Mouse (Mus musculus): ENCODE results near the gene 1700019N19Rik. TPM values are rescaled to one million over a fixed set of nuclear protein-coding genes. Genes with fewer than 3 reads are reported as not detected.

Gene 1700019N19Rik
- under 1 TPM; 0.37 to 0.53 TPM for total RNA-seq (2021)

DNA sequence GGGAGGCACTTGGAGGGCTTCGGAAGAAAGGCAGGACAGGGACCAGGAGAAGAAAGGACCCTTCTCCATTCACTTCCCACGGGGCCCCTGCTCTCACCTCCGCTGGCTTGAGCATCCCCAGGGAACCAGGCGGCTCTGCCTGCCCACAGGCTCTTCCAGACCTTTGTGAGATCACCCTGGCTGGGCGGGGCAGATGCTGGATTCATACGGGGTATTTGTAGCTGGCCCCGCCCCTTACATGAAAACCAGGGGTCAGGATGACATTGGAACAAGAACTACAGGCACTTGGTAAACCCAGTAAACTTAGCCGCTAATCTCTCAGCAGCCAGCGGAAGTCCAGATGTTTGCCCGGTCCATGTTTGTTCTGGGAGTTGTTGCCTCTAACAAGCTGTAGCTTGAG lies at the start of gene 1700019N19Rik:
TSS of gene 1700019N19Rik (minus strand) at position 178 of the 400 bp plus-strand sequence.
- DNase-seq: no peak

DNA sequence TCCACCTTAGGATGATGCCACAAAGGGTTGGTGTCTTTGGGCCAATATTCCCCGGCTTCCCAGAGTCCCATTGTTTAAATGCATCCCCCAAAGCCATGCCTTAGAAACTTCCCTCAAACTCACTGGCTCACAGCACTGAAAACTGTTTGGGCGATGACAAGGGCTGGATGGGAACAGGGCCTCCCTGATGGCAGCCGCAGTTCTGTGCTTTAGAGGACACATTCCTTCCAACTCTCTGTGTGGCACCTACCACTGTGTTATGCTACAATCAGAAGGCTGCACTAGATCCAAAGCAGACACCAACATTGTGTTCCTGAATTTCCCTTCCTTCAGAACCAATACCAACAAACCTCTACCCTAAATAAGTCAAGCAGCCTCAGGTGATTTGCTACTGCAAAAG lies 49.3 kb upstream of the 1700019N19Rik start:
- DNase-seq: no peak

DNA sequence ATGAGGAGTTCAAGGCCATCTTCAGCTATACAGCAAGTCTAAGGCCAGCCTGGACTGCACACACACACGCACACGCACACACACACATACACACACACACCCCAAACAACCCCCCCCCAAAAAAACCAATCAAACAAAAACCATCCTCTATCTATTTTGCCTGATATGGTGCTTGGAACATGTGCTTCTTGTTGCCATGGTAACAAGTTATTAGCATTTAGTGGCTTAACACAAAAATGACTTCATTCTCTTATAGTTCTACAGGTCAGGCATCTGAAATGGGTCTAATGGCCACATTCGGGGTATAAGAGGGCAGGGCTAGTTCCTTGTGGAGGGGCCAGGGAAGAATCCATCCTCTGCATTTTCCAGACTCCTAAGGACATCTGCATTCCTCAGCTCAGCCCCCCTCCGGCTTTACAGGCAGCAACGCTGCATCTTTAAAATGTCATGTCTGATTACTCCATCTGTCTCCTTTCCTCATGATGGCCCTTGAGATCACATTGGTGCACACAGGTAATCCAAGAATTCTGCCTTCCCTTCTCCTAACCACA lies 46.5 kb upstream of the 1700019N19Rik start:
- DNase-seq: no peak

DNA sequence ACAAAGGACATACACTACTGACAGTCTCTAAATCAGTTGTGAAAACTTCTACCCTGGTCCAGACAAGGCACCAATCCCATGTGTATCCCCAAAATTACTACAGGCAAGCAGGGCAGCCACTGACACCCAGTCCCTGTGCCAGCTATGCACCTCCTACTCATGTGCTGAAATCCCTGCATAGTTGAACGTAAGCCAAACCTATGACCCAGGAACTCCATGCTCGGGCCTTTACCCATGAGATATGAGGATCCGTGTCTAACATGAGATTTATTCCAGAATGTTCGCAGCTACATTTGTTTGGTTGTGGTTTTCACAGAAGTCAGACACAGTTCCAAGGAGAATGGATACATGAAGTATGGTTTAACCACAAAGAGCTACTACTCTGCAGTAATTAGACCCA lies 45.5 kb upstream of the 1700019N19Rik start:
- no peak for DNase-seq

DNA sequence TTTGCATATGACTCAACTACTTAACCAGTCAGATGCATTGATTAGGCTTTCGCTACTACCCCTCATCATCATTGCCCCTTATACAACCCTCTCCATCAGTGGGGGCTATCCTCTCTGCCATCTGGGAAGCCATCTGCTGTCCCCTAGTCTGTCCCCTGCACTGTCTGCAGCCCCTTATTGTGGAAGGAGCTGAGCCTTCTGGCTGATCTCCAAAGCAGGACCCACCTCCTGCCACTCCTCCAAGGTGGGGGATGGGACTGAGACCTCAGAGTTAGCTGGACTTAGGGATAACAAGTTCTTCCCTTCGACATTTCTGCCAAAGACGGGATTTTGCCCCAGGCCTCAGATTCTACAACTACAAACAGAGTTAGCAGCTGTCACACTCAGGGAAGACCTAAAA lies 45.1 kb upstream of the 1700019N19Rik start:
- no peak for DNase-seq

DNA sequence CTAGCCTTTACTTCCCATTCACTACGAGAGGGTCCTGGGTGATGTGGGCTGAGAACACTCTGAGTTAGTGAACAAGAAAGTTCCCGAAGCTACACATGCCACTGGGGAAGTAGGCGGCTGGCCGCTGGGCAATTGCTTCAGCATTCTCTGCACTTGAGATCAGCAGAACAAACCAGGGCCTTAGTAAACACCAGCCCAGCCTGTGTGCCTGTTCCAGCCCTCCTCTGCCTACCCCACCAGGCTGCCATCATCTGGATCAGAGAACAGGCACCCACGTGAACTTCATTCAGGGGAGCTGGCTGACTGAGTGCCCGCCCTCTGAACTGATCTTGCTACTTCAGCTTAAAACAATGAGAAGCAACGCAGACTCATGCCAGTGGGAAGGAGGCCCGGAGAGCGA lies 44.4 kb upstream of the 1700019N19Rik start:
- DNase-seq: no peak

DNA sequence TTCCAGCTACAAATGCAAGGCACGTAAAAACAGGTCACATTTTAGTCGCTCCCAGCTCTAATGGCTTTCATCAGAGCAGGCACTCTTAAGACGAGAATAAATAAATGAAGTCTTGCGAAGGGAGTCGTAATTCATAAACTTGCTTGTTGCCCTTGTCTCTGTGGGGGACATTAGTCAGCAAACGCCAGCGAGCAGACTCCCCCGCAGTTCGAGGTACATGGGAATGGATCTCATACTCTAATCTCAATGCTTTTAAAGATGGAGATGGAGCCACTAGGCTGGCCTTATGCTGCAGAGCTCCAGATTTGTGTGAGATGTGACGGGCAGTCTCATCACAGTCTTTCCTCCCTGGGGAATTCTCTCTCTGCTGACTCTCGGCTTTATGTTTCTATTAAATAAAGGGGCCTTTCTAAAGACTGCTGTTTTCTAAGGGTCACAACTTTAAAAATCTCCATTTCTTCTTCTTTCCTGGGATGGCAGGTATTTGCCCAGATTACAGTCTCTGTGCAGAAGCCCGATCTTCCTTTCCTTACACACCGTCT lies 39.4 kb upstream of the 1700019N19Rik start:
- no peak for DNase-seq

DNA sequence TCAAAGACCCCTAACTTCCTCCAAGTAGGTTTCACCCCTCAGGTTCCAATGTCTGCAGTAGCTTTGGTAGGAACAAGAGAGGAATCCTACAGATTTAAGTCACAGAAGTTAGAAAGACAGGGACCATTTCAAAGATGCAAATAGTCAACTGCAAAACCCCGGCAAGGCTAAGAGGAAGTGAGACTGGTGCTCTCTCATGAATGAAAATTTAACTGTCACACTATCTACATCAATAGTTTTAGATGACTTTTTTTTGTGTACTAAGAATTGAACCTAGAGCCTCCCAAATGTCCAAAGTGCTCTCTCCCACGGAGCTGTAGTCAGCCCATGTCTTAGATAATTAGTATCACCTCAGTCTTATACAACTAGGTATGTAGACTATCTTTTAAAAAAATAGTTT lies 38.7 kb upstream of the 1700019N19Rik start:
- no peak for DNase-seq

DNA sequence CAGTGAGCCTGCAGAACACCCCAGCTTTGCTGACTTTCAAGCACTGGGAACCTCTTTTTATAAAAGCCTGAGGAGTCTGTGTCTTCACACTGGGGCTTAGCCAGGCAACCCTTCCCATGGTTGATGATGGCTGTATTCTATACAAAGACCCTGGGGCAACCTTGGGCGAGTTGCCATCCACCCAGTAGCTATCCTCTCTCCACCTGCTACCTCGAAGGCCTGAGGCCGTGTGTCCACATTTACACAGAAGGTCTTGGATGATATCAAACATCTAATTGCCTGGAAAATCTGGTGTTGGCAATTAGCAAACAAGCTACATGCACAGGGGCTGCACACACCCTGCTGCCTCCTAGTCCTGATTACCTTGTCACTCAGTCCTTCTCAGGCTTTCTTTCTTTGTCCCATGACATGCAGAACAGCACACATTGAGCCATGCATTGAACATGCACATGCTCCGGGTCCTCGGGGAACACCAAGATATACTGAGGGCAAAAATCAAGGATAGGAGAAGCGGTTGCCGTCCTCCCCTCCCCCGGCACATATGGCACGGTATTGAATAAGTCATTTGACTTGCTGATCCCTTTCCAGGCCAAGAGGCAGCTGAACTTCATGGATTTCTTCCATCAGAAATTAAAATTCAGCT lies 37.1 kb upstream of the 1700019N19Rik start:
- no peak for DNase-seq

DNA sequence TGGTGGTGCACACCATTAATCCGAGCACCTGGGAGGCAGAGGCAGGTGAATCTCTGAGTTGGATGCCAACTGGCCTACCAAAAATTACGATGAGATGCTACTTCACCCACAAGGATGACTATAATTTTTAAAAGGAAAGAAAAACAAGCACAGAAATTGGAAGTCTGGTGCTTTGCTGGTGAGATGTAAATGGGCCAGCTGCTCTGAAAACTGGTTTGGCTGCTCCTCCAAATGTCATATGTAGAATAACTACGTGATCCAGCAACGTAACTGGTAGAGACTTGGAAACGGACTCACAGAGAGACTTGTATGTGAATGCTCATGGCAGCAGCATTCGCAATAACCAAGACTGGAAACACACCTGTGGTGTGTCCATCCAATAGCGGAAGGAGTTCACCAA lies 35.9 kb upstream of the 1700019N19Rik start:
- DNase-seq: no peak

DNA sequence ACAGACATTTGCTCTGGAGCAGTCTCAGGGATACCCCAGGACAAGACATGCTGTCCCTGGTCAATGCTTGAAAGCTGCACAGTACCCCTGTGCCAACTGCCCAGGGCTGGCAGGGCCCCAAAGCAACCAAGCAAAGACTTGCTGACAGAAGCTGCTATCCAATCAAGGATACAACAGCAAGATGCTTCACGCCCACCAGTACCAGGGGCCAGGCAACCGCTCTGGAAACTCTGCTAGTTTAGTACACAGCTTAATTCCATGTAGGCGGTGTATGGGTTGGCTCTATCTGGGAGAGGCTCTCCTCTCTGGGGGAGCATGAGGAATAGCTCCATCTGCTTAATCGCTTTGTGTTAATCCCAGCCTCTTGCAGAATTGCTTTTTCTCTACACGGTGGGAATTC lies 35.3 kb upstream of the 1700019N19Rik start:
- DNase-seq: peak; percentile 77 to 82

DNA sequence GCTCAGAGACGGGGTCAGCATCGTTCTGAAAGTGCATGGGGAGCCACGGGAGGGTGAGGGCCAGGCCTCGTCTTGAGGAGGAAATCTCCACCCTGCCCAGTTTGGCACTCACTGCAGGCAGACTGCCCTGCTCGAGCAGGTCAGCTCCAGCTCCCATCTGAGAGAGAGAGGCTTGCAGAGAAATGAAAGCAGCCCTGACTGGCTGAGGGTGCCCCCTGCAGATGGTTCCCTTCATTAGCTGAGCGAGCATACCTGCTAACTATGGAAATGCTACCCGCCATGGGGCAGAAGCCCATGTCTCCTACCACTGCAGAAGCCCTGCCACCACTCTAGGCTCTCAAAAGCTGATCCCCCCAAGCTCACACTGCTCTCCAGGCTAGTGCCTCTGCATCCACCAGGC lies 33.4 kb upstream of the 1700019N19Rik start:
- no peak for DNase-seq

DNA sequence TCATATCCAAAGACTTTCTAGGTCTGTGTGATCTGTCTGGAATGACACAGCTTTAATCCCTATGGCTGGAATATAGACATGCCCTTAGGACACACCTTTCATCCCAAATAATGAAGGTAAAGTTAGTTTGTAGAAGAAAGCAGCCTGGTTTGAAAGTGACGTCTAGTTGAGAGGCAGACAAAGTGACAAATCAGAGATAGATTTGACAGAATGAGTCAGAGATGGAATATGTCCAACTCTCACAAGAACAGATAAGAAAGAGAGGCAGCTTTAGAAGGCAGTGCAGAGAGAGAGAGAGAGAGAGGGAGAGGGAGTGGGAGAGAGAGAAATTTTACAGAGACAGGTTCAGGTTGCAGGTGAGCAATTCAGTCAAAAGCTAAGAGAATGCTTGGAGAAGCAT lies 30.1 kb upstream of the 1700019N19Rik start:
- DNase-seq: no peak

DNA sequence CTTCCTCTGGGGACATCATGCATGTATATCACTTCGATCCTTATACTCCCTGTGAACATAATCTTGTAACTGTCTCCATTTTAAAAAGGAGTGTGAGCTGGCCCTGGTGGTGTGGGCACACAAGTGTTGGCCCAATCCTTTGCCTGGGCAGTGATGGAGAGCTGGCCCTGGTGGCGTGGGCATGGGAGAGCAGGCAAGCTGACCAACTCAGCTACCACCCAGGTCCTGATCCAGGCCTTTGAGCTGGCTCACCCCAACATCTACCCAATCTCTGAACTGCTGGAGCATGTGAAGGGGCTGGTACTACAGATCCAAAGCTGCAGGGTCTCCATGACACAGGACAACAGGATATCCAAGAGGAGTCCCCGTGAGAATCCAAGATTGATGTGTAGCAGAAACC lies 29.0 kb upstream of the 1700019N19Rik start:
- DNase-seq: no peak

DNA sequence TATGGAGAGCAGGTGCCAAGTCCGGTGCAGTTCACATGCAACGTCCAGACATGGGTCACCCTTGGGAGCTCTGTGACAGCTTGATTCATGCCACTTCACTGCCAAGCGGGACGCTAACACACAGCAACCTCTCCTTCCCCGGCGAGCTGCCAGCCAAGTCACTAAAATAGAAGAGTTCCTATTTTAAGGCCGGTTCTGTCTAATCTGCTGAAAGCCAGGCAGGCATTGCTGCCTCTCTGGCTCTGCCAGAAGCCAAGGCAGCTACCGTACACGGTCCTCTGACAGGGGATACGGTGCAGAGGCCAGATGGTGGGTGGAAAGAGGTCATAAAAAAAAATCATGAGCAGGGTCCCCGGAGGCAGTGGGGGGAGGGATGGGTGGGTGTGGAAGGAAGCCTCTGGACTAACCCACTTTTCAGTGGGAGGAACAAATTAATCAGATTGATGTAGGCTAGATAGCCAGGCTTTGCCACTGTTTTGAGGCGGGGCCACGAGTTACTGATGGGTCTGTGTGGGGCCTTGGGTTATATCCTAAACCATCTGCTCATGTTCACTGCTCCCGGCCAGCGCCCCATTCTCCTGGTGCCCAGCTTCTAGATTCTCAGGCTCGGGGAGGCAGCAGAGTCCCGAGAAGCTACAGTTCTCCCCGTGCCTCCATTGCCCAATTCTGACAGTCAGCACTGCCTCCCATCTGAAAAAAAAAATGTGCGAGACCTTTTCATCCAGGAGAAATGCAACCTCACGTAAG lies 28.4 kb upstream of the 1700019N19Rik start:
- peak; percentile 58 to 65 for DNase-seq

DNA sequence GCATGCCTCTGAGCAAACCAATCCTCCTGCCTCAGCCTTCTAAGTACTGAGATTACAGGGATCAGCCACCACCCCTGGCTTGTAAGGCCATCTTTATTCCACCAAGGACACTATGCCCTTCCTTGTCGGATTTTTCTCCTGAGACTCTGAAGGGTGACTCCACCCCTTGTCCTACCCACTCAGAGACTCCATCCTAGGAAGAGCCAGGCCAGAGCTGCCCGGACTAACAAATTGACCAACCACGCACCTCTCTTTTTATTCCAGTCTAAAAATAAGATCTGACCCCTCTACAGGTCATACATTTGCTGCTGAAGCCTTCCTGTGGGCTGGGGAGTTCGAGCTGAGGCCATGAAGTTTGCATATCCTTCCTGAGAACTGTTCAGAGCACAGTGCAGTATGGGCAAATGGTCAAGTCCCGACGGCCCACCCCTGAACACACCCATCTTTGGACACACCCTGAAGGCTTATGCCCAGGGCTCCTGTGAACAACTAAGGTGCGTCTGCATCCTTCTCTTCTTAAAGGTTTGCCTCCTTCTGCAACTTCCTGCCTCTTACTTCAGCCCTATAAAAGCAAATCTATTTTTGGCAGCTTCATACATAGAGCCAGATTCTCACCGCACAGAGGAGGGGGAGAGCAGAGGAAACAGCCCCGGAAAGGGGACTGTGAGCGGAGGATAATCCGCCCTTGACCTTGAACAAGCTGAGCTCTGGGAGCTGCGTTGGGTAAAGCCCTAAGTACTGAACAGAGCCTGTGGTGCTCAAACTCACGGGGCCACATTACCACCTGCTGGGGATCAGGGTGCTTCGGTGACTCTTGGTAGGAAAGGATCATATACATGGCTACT lies 24.5 kb upstream of the 1700019N19Rik start:
- DNase-seq: no peak

DNA sequence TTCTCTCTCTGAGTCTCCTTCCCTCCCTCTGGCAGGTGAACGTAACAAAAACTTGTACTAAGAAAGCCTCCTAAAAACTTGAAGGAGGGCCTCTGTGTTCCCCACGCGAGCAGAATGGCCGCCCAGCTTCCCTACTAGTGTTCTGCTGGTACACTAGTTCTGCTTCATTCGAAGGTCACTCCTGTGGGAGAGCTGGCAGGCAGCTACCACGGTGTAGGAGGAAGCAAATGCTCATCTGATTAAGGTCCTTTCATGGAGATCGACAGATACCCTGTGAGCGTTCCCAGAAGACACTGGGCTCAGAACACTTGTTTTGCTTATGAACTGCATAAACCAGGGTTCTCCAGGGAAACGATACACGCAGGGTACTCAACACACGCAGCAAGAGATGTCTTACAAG lies 23.1 kb upstream of the 1700019N19Rik start:
- no peak for DNase-seq

DNA sequence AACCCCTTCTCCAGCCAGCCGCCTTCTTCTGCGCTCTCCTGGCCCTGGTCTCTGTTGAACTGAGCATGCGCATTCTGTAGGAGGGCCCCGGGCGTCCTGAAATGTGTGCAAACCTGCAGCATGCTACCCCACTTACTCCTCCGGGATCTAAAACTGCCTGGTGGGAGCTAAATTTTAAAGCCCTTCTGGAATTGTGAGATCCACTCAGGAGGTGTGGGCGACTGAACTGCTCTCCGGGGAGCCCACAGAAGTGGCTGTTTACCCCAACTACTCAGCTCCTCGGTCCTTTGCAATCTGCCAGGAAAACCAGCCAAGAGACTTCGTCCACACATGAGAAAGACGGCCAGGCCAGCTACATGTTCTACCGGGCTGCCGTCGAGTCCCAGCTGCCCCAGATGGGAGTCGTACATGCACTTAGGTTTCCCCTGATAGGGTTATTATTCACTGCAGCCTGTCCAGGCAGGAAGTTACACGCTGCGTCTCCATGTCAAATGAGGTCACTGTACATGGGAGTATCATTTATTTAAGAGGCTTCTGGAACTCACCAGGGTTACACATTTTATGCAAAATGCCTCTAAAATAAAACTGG lies 22.3 kb upstream of the 1700019N19Rik start:
- peak; percentile 52 to 54 for DNase-seq

DNA sequence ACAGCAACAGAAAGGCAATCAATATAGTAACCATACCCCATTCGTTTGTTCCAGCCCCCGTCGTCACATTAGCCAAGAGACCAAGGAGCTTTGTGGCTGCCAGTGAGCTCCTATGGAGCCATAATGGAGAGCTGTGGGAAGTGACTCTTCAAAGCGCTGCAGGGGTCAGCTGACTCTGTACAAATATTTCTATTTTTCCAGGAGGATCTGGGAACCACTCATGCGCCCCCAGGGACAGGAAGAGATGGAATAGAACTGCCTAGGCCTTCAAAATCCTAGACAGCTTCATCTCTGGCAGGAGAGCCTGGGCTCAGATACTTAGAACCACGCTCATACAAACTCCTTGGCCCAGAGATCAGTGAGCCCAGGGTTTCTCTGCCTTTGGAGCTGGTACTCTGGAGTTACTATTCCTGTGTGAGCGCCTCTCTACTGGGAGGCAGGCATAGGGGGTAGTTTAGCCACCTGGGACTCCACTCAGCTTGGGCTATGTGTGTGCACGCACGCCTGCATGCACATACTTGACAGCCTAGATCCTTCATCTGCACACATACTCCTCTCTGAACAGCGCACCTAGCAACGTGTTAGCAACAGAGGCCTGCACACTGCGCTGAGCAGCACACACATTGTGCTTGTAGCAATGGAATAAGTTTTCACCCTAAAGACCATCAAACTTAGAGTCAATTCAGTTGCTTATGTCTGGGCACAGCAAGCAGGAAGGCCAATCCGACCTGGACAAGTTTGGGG lies 21.1 kb upstream of the 1700019N19Rik start:
- no peak for DNase-seq

DNA sequence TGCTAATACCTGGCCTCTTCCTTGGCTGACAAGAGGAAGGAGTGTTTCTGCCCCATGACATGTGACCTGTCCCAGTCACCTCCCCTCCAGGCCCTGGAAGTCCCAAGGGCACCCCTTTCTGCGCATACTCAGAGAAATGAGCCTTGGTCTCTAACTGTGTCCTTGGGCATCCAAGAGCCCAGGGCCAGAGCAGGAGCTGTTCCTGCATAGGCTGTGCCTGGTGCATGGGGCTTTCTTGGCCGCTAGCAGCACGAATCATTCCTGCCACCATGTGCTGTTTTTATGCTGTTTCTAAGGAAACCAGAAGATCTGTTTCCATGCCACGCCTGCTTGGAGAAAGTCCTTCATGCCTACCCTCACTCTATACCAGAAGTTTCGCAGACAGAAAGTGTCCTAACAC lies 16.3 kb upstream of the 1700019N19Rik start:
- DNase-seq: no peak

DNA sequence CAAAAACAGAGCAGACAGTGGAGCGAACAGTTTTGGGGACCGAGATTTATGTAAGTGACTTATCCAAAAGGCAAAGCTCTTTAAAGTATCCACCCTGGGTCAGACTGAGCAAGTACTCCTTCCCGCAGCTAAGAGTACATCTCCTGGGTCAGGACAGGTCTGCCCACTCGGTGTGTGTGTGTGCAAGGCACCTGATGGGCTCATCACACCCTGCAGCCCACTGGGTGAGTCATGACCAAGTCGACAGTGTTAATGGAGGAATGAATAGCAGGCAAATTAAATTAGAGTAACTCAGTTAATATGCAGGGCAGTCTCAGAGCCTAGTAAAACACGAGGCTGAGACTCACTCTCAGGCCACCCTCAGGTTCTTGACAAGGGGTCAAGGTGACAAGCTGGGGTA lies 14.6 kb upstream of the 1700019N19Rik start:
- no peak for DNase-seq

DNA sequence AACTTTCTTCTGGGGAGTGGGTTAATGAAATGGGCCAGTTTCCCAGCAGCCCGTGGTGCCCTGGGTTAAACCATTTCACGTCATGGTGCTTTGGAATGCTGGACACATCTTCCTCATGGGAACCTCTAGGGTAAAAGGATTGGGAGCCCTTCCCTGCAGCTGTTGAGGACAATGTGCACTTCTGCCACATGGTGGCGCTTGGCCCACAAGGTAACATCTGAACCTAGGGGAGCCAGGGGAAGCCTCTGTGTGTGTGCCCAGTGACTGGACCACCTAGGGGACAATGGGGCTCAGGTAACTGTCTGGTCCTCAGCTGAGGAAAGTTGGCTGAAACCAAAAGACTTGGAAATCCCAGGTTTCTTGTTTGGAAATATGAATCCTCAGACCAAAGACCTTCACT lies 12.1 kb upstream of the 1700019N19Rik start:
- DNase-seq: peak in 1 of 2 experiments; percentile 68
